Mouse (Mus musculus) olfactory bulb, adult 2 months (tissue): ENCODE results near the gene Thpo. TPM values are rescaled to one million over a fixed set of nuclear protein-coding genes. Genes with fewer than 3 reads are reported as not detected.

Experiments used
- H3K27ac ChIP-seq: fragments of 200-500 bp; 2 replicates; pipeline ENCODE4 v1.5.1; 2012; ENCODE audit warnings: low read depth, low read length; ENCODE audit not compliant: insufficient read depth
- H3K4me1 ChIP-seq: fragments of 200-500 bp; 2 replicates; pipeline ENCODE4 v1.6.1; 2012; ENCODE audit warnings: low read length; ENCODE audit not compliant: control insufficient read depth, insufficient read depth
- H3K4me3 ChIP-seq: fragments of 200-500 bp; 2 replicates; pipeline ENCODE4 v1.5.1; 2012; ENCODE audit warnings: mild to moderate bottlenecking, low read depth, low read length, moderate library complexity; ENCODE audit not compliant: insufficient read depth
- CTCF ChIP-seq: fragments of 200-500 bp; IDR thresholded peaks from 2 replicates; pipeline ENCODE4 v1.5.1; 2012; ENCODE audit warnings: low read depth, mild to moderate bottlenecking, low read length, moderate library complexity; ENCODE audit not compliant: insufficient read depth
- POLR2A ChIP-seq: fragments of 200-500 bp; IDR thresholded peaks from 2 replicates; pipeline ENCODE4 v1.6.1; 2012; ENCODE audit warnings: mild to moderate bottlenecking, low read depth, low read length, moderate library complexity; ENCODE audit not compliant: insufficient read depth
- WGBS: fragments of 180-500 bp; shearing (Covaris S2); methylation state at CpG from one replicate; pipeline ENCODE4 v1.1.7; 2018; 5-methylcytosine and 5-hydroxymethylcytosine counted together
- polyA plus RNA-seq: library from polyadenylated mRNA; stranded (reverse); fragments of >200 nt; gene quantifications from 2 replicates; pipeline ENCODE4 v1.2.4, GENCODE M21; 2012; ENCODE audit warnings: low replicate concordance; ENCODE audit not compliant: missing spikeins, insufficient read depth, insufficient read length

Thpo gene
- polyA plus RNA-seq, 1 experiment, result not detected

DNA sequence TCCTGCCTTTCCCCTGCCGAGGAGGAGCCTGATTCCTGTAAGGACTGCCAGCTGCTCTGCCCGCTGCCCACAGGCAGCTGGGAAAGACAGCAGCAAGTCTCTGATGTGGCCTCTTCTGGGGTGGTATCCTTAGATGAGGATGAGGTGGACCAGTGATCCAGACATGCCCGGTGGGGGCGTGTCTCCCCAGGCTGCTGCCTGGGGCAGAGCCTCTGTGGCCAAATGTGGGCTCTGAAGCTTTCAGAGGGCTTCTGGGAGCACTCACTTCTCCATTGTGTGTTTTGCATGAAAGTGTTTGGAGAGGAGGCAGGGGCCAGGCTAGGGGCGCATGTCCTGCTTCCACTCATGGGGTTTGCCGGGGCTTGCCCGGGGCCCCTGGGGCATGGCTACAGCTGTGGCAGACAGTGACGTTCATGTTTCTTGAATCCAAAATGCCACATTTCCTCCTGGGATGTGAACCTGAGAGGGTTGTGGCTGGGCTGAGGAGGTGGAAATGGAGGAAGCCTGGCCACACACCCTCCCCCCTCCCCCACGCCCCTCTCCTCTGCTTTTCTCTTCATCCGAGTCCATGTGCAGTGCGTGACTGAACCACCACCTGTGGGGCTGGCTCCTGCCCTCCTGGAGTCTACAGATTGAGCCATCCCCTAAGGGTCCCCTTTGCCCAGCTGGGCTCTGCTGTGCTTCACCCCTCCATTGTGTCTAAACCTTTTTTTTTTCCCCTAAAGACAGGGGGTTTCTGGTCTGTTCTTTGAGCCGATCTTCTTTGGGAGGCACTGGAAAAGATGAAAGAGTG is 32.4 kb downstream of the Thpo start:
- no peak for TF ChIP-seq POLR2A
- TF ChIP-seq CTCF, result no peak
- H3K27ac ChIP-seq, result no peak overlapping the region
- H3K4me3 ChIP-seq, result no peak overlapping the region
- H3K4me1 ChIP-seq, result peaks cover 28% of the 10 kb centered on the region
- WGBS, result 33% methylated on average over 12 of the region's 12 CpGs

DNA sequence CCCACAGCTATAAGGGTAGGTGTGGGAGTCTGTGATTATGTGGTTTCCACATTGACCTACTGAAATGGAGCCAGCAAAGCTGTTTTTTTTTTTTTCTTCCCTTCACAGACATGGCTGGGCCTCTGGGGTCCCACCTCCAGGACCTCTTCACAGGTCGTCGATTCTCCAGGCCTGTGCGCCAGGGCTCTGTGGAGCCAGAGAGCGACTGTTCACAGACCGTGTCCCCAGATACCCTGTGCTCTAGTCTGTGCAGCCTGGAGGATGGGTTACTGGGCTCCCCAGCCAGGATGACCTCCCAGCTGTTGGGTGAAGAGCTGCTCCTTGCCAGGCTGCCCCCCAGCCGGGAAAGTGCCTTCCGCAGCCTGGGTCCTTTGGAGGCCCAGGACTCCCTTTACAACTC is 33.0 kb downstream of the Thpo start:
- H3K4me3 ChIP-seq, result no peak overlapping the region

DNA sequence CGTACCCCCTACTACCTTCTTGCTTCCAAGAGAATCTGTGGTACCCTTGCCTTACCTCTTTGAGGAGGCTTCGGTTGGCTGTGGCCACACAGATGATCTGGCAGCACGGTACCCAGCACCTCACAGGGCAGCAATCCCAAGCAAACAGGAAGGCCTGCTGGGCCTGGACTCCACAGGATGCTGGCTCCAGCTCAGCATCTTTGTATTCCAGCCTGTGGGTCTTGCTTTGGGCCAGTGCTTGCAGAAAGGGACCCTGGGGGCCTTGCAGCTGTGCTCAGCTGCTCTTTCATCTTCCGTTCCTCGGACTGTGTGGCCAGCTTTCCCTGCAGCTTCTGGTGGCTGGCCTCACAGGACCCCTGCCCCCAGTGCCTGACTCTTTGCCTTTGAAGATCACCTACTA is 34.3 kb downstream of the Thpo start:
- whole genome bisulfite sequencing, result 35% methylated on average over 5 of the region's 5 CpGs
- no peak overlapping the region for H3K4me3 ChIP-seq
- no peak overlapping the region for H3K27ac ChIP-seq
- TF ChIP-seq POLR2A (no peak), CTCF (no peak)
- peaks cover 33% of the 10 kb centered on the region for H3K4me1 ChIP-seq

More for the DNA sequence above, 33.0 kb downstream of the Thpo start:
- Histone ChIP-seq H3K4me1 (peaks cover 24% of the 10 kb centered on the region), H3K27ac (no peak overlapping the region)
- TF ChIP-seq CTCF (no peak), POLR2A (no peak)
- WGBS, result 50% methylated on average over 7 of the region's 7 CpGs

DNA sequence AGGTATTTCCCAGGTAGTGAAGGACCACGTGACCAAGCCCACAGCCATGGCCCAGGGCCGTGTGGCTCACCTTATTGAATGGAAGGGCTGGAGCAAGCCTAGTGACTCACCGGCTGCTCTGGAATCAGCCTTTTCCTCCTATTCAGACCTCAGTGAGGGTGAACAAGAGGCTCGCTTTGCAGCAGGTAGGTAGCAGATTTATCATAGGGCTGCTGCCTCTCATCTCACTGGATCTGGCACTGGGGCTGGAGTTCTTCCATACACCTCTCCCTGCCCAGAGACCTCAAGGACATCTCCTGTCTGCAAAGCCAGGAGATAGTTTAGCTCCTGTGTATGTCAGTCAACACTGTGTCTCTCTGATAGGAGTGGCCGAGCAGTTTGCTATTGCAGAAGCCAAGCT is 35.0 kb downstream of the Thpo start:
- Histone ChIP-seq H3K27ac (no peak overlapping the region), H3K4me1 (peaks cover 41% of the 10 kb centered on the region), H3K4me3 (no peak overlapping the region)
- TF ChIP-seq POLR2A (no peak), CTCF (no peak)
- 80% methylated on average over 5 of the region's 5 CpGs for WGBS

DNA sequence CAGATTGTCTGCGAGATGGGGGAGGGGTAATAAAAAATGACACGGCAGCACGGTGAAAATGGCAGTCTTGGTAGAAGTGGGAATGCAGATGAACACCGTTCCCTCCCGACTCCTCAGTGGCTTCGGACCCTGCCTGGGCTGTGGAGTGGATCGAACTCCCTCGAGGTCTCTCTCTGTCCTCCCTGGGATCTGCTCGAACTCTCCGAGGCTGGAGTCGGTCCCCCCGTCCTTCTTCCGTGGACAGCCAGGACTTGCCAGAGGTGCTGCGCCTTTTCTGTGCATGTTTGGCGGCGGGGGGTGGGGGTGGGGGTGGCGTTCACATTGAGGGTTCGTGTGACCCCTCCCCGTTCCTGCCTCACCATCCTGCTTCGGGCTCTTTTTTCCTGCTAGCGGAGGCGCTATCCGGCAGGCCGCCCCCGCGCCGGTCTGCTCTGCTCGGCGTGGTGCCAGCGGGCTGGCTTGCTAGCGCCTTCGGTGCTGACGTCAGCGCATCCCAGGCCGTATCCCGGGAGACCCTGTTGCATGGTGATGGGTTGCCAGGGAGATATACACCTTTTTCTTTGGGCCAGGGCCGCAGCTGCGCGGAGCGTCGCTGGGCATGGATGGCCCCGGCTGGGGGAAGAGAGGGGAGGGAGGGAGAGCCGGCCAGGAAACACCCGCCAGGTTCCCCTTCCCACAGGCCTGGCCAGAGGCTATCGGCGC is 38.5 kb downstream of the Thpo start:
- Histone ChIP-seq H3K4me1 (peaks cover 32% of the 10 kb centered on the region), H3K4me3 (peak overlapping the region; percentile 73), H3K27ac (peak overlapping the region; percentile 91)
- TF ChIP-seq CTCF (no peak), POLR2A (peak; percentile 23; the same call in 1 of the 2 replicates)
- 1% methylated on average over 46 of the region's 46 CpGs for WGBS

DNA sequence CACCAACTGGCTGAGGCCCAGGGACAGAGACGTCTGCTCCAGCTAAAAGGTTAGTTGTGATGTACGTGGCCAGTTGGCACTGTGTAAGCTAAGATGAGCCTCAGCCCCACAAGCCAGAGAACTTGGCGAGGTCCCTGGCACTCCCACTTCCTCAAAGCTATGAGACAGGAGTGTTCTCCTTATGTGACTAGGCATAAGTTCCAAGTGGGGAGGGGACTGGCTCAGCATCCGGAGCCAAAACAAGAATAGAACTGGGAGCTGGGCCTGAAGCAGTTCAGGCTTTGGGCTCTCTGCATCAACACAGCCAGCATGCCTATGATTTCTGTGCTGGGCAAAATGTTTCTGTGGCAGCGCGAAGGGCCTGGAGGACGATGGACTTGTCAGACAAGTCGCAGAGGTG is 39.5 kb downstream of the Thpo start:
- H3K4me3 ChIP-seq, result peak overlapping the region; percentile 22
- peaks cover 28% of the 10 kb centered on the region for H3K4me1 ChIP-seq
- TF ChIP-seq POLR2A (no peak), CTCF (no peak)
- 21% methylated on average over 8 of the region's 8 CpGs for WGBS
- peak overlapping the region; percentile 91 for H3K27ac ChIP-seq

DNA sequence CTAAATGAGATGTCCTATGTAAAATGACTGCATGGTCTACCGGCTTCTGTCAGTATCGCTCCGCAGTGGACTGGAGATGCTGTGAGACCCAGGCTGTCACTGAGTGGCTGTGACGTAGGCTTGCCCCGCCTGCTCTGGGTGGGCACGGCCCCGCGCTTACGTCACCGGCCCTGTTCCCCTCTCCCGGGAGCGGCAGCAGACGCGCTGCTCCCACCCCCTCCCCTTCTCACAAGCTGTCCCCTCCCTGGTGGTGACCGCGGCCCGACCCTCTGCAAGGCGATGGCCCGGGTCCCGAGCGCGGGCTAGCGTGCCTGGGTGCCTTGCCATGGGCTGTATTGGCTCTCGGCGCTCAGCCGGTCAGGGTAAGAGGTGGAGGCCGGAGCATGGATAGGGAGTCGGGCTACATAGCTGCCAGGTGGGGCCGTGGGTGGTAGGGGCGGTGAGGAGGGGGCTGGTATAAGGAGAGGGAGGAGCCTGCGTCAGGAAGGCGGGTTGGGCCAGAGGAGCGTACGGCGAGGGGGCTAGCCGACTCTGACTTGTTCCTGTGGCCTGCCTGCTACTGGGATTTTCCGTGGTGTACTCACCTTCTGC is 41.1 kb downstream of the Thpo start, which contains the start of gene Fam131a:
TSS of gene Fam131a (plus strand) at position 131 of the 591 bp plus-strand sequence.
- under 1% methylated on average over 36 of the region's 37 CpGs for WGBS
- peak within 1 kb of the TSS; percentile 67 for H3K4me3 ChIP-seq
- H3K27ac ChIP-seq, result peak within 1 kb of the TSS; percentile 71
- H3K4me1 ChIP-seq, result peaks cover 28% of the 10 kb centered on the region
- TF ChIP-seq CTCF, result no peak
- peak; percentile 53; the same call in 1 of the 2 replicates for TF ChIP-seq POLR2A

DNA sequence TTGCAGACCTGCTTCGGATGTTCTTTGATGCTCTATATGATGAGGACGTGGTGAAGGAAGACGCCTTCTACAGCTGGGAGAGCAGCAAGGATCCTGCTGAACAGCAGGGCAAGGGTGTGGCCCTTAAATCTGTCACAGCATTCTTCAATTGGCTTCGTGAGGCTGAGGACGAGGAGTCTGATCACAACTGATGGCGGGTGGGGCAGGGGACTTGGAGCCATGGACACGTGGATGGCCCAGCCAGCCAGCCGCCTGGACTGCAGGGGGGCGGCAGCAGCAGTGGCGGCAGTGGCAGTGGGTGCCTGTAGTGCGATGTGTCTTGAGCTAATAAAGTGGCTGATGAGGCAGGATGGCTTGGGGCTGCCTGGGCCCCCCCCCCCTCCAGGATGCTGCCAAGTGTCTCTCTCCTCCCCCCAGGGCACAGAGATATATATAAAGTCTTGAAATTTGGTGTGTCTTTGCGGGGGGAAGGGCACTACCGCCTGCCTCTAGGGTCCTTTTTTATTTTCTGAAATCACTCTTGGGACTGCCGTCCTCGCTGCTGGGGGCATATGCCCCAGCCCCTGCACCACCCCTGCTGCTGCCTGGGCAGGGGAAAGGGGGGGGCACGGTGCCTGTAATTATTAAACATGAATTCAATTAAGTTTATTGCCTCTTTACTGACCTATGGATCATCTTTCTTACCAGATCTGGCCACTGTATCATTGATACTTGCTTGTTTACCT is 41.9 kb downstream of the Thpo start:
- no peak overlapping the region for H3K4me3 ChIP-seq
- 0 out of 2 replicates have a peak overlapping the region, but pooled peaks have one; percentile 18 for H3K27ac ChIP-seq
- H3K4me1 ChIP-seq, result peaks cover 28% of the 10 kb centered on the region
- 31% methylated on average over 16 of the region's 16 CpGs for WGBS
- no peak for TF ChIP-seq POLR2A
- TF ChIP-seq CTCF, result no peak

DNA sequence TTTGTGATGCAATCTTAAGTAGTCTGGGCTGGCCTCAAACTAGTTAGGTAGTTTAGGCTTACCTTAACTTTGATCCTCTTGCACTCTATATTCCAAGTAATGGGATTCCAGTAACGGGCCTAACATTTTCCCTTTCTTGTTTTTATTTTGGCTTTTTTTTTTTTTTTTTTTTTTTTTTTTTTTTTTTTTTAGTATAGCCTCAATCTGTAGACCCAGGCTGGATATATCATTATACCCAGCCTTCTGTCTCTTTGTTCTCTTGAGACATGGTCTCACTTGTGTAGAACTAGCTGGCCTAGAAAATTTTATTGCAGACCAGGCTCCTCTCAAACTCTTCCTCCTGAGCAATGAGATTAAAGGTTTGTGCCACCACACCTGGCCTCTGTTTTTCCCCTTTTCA is 42.7 kb downstream of the Thpo start:
- 52% methylated on average over 1 of the region's 1 CpGs for WGBS

More for the DNA sequence above, 42.7 kb downstream of the Thpo start:
- Histone ChIP-seq H3K4me3 (no peak overlapping the region), H3K27ac (no peak overlapping the region), H3K4me1 (peaks cover 28% of the 10 kb centered on the region)
- TF ChIP-seq CTCF (no peak), POLR2A (no peak)
